Mouse (Mus musculus) ovary, adult 18-20 months (tissue): Measurements from ENCODE around the gene Nme4.
"Not testable (repeated sequence)": the region's sequence is repeated elsewhere in the genome, so short reads cannot be mapped to it uniquely, and the experiment has no call there.

Experiments
- DNase-seq: peaks from one replicate; pipeline ENCODE4 v3.0.0; 2022; ENCODE audit warnings: low spot score, mixed read lengths

Nme4 gene

DNA sequence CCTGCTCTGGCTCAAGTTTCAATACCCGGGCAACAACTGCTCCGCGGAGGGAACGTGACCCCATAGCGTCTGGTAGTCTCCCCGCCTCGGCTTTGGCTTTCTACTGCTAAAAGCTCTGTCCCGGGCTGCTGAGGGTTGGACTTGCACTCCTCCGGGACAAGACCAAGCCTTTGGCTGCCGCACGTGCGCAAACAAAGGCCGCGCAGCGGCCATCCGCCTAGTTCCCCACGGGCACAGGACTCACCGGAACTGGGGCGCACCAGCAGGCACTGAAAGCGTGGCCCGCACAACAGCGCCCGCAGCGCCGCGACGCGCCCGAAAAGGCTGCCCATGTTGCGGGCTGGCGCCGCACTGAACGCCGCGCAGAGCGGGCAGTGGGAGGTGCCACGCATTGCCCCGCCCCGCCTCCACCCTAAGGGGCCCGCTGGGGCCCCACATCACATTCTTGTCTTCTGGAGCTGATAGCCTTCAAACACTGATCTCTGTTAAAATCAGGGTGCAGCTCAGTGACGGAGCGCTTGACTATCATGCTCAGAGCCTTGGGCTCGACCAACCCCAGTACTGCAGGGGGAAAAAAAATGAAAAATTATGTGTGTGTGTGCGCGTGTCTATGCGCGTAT, at the start of gene Nme4:
Nme4 (minus strand) TSS at position 482 of the 620 bp plus-strand sequence.
- DNase-seq = peak; percentile 34

DNA sequence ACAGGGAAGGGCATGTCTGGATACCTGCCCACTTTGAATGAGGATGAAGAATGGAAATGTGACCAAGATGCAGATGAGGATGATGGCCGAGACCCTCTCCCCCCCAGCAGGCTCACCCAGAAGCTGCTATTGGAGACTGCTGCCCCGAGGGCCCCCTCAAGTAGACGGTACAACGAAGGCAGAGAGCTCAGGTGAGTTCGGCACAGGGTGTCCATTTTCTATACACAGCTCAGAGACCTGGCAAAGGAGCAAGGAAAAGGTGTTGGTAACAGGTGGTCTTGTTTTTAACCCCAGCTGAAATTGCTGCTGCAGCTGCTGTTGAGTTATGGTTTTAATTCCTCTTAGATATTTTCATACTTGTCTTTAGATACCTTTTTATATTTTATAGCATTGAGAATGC, 48.0 kb upstream of the Nme4 start:
- DNase-seq = no peak

DNA sequence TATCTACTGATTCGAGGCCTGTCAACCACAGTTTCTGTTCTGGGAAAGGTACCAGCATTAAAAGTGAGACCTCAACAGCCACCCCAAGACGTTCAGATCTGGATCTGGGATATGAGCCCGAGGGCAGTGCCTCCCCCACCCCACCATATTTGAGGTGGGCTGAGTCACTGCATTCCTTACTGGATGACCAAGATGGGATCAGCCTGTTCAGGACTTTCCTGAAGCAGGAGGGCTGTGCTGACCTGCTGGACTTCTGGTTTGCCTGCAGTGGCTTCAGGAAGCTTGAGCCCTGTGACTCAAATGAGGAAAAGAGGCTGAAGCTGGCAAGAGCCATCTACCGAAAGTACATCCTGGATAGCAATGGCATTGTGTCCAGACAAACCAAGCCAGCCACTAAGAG, 47.4 kb upstream of the Nme4 start:
- DNase-seq = no peak

GRCm38 (mm10) chr17:26138901-26139381, 43.5 kb upstream of the Nme4 start:
- peak; percentile 32 for DNase-seq

- peak; percentile 97 for DNase-seq
These were observed 42.9 kb upstream of the Nme4 start, which contains the start of gene Axin1 for GRCm38 (mm10) chr17:26138239-26138836. Gene Axin1, plus strand, starts transcription at chr17:26138688.

DNA sequence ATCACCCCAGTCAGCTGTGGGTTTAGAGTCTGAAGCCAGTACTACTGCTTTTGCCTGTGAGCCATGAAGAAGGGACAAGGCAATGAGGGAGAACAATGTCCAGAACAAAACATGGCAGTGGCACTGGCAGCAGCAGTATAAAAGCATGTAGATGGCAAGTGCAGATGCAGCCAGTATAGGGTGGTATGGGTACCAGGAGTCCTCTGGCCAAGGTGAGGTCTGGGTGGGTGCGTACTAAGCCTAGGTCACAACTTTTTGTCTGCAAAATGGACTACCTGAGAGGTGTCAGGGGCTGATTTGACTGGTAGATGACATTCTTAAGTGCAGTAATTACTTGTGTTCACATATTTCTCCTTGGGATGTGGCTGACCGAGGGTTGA, 42.3 kb upstream of the Nme4 start:
- DNase-seq = no peak

- no peak for DNase-seq
These were observed 41.8 kb upstream of the Nme4 start for GRCm38 (mm10) chr17:26137106-26137750.

DNA sequence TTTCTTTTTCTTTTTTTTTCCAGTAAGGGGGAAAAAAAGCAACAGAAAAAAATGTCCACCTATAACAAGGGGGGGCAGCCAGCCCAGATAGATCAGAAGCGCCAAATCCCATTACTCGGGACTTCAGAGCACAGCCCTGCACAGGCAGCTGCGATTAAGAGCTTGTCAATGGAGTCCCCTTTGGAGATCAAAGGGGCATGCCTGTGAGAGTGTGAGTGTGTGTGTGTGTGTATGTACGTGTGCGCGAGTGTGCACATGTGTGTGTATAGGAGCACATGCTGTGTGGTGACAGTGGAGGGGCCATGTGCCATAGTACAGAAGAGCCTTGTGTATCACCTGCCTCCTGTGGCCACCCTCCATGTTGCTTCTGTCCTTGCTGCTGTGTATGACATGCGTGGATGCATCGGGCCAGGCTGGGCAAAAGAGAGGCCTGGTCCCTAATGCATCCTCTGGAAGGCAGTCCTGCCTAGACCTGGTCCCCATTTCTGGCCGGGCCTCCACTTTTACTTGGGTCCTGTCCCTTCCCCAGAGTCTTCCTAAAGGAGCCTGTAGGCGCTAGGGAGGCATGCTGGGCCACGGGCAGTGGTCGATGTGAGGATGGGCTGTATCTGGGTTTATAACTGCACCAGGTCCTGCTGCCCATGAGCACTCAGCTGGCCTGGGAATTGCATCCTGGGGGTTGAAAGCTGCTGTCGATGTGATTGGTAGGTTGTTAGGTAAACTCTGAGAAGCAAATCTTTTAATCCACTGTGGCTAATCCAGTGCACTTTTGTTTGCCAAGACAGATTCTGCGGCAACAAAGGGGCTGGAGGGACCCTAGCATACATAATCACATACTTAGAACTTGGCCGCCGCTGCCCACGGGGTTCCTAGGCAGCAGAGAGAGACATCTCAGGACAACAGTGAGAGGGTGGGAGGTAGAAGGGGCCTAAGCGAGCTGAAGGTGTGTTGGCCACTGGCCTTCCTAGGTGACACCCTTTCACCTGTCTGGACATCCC, 36.8 kb upstream of the Nme4 start:
- no peak for DNase-seq

GRCm38 (mm10) chr17:26131062-26131732, 35.8 kb upstream of the Nme4 start:
- DNase-seq = no peak

DNA sequence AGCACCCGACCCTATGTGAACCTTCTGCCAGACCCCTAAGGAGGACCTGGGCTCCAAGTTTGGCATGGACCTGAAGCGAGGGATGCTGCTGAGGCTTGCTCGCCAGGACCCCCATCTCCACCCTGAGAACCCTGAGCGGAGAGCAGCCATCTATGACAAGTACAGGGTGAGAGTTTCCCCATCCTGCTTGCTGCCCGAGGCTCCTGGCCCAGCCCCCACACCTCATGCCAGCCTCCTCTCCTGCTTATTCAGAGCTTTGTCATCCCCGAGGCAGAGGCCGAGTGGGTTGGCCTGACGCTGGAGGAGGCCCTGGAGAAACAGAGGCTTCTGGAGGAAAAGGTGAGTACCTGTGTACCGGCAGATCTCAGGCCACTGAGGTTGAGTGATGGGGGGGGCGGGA, 29.8 kb upstream of the Nme4 start:
- DNase-seq = no peak

- no peak for DNase-seq
These were observed 29.2 kb upstream of the Nme4 start for GRCm38 (mm10) chr17:26124560-26124959.

GRCm38 (mm10) chr17:26123267-26123684, 27.9 kb upstream of the Nme4 start, which contains the start of gene Mrpl28:
Gene Mrpl28, plus strand, starts transcription at chr17:26123500.
- DNase-seq = peak; percentile 83

DNA sequence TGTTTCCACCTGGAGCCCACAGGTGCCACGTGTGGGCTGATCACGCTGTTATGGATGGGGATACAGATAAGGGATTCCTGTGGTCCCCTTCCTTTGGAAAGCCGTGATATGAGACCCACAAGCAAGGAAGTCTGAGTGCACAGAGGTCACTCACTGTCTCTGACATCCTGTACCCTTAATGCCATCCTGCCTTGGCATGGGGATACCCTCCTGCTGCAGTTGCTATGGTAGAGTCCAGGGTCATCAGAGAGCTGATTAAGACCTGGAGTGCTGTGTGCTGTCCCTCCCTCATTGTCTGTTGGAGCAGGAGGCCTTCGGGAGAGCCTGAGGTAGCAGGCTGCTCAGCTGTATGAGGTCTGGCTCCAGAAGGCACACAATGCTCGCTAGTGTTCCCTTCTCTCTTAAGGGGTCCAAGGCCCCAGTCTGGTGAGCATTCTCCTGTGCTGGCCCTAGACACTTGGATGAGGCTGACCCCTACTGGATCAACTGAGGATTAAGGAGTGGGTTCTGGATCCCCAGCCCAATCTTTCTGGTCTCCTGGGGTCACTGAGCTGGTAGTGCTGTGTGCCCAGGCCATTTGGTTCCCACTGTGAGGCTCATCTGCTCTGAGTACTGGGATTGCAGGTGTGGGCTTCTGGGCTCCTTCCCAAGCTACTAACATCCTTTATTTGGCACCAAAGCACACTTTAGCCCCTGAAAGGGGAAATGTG, 27.2 kb upstream of the Nme4 start:
- DNase-seq = no peak

DNA sequence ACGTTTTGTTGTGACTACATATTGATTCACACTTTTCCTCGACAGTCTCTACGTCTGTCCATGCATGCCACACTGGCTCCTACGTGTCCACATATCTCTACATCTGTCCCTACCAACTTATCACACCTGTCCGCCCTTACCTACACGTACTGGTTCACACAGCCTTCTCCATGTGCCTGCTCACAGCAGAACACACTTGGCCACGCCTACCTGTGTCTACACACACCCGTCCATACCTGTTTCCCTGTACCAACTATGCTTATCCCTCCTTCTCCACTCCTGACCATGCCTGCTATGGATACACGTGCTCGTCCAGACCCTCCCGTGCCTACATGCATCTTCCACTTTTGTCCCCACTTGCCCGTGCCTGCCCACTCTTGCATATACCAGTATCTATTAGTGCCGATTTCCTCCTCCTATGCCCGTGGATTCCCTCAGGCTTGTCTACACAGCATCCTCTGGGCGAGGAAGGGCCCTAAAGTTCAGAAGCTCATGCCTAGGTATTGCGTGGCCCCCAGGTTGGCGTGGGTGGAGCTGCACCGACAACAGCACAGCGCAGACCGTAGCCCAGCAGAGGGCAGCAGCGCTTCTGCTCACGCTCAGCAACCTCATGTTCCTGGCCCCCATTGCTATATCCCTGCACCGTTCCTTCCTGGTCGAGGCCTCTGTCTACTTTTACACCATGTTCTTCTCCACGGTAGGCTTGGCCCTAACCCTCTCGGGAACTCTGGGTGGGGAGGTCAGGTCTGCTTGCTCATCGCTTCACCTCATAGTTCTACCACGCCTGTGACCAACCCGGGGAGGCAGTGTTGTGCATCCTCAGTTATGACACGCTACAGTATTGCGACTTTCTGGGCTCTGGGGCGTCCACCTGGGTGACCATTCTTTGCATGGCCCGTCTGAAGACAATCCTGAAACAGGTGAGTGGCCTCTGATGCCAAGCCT, 24.6 kb upstream of the Nme4 start:
- DNase-seq = no peak

DNA sequence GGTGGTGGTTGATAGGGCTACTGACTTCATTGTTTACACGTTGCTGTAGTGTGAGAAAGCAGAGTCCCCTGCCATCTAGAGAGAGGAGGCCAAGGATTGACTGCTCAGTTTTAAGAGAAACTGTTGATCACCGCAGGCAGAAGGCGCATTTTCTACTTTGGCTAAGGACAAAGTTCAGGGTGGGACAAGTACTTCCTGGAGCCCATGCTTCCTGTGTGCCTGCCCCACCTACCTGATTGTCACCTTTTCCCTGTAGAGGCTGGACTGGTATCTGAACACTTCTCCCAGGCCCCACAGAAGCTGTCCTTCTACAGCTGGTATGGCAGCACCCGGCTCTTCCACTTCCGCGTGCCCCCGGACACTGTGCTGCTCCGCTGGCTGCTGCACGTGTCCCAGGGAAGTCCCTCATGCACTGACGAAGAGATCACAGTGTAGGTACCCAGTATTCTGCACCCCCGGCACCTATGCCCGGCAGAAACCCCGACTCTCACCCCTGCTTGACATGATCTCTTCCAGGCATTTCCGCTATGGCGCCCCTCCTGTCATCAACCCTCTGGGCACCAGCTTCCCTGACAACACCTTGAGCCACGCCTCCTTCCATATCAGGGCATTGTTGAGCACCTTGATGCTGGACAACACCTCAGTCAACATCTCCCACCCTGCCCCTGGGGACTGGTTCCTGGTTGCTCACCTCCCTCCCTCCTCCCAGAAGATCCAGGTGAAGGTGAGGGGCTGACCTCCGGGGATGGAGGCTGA, 21.3 kb upstream of the Nme4 start:
- no peak for DNase-seq

GRCm38 (mm10) chr17:26115956-26116487, 20.6 kb upstream of the Nme4 start:
- no peak for DNase-seq

- no peak for DNase-seq
These were observed 19.9 kb upstream of the Nme4 start for GRCm38 (mm10) chr17:26115205-26115898.

DNA sequence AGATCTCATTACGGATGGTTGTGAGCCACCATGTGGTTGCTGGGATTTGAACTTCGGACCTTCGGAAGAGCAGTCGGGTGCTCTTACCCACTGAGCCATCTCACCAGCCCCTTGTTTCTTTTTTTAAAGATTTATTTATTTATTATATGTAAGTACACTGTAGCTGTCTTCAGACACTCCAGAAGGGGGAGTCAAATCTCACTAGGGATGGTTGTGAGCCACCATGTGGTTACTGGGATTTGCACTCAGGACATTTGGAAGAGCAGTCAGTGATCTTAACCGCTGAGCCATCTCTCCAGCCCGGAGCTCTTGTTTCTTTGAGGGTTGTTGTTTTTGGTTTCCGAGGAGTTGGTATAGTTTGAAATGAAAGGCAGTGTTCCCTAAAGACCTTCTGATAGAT, 19.1 kb upstream of the Nme4 start:
- DNase-seq = not testable (repeated sequence)
